Mouse (Mus musculus) cerebellum, adult 11 months (tissue): ENCODE results near the gene Gm20914.
"Not testable (repeated sequence)": the region's sequence is repeated elsewhere in the genome, so short reads cannot be mapped to it uniquely, and the experiment has no call there.

Experiments used
- DNase-seq: peaks from one replicate; pipeline ENCODE4 v3.0.0; 2022

The Gm20914 gene

GRCm38 (mm10) chrY:5725678-5726077, at the start of gene Gm20914:
Gene Gm20914, plus strand, starts transcription at chrY:5725978.
- DNase-seq = not testable (repeated sequence)
